Mouse (Mus musculus): Measurements from ENCODE around the gene Srm. TPM values are rescaled to one million over a fixed set of nuclear protein-coding genes. Genes with fewer than 3 reads are reported as not detected.

Srm gene
- polyA plus RNA-seq, 1 experiment from 2014 or later = 165 TPM

DNA sequence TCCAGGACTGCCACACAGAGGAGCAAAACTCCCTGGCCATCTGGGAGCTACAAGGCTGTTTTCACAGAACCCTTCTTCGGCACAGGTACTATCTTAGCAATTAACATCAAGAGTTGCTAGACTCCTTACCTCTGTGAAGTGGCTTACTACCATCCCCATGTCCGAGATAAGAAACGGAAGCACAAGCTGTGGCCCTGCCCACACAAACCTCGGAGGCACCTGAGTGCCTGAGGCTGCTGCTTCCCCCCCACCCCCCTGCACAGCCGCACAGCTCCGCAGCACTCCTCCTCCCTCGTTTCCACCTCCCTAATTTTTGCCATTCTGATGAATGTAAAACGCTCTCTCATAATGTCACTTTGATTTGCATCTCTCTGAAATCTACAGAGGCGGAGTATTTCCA is 47.0 kb downstream of the Srm start:
- H3K36me3 ChIP-seq (ENCODE audit: control insufficient read depth, insufficient read depth, low read length) = no peaks in the 10 kb centered on the region
- no peak for ATAC-seq (ENCODE audit: insufficient read depth, low FRiP score)
- no peak overlapping the region for H3K9ac ChIP-seq (ENCODE audit: low read length)
- no peaks in the 10 kb centered on the region for H3K27me3 ChIP-seq (ENCODE audit: control insufficient read depth, insufficient read depth, low read length)
- no peak overlapping the region for H3K4me3 ChIP-seq (replicated peaks; ENCODE audit: low read length)
- no peak overlapping the region for H3K4me2 ChIP-seq (ENCODE audit: low read depth, low read length)
- WGBS = 42% methylated on average over 9 of the region's 9 CpGs
- no peaks in the 10 kb centered on the region for H3K9me3 ChIP-seq (replicated peaks; ENCODE audit: control insufficient read depth, low read length)
- no peak overlapping the region for H3K27ac ChIP-seq (ENCODE audit: low read length)
- no peaks in the 10 kb centered on the region for H3K4me1 ChIP-seq (ENCODE audit: control insufficient read depth, insufficient read depth, low read length)

DNA sequence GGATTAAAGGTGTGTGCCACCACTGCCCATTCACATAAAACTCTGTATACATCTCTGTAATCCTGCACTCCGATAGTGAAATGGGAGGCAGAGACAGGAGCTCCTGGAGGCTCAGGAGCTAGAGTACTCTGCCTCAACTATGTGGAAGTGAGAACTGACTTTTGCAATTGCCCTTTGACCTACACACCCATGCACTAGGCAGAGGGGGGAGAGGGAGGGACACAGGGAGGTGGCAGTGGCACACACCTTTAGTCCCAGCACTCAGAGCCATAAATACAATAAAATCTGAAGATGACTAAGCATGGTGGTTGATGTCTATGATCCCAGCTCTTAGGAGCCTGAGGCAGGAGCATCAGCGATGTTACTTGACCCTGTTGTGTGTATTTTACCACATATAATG is 48.2 kb downstream of the Srm start:
- Histone ChIP-seq H3K27ac (ENCODE audit: low read length) (no peak overlapping the region), H3K27me3 (ENCODE audit: control insufficient read depth, insufficient read depth, low read length) (no peaks in the 10 kb centered on the region), H3K4me2 (ENCODE audit: low read depth, low read length) (no peak overlapping the region), H3K4me3 (replicated peaks; ENCODE audit: low read length) (no peak overlapping the region), H3K36me3 (ENCODE audit: control insufficient read depth, insufficient read depth, low read length) (no peaks in the 10 kb centered on the region), H3K9ac (ENCODE audit: low read length) (no peak overlapping the region), H3K4me1 (ENCODE audit: control insufficient read depth, insufficient read depth, low read length) (no peaks in the 10 kb centered on the region), H3K9me3 (replicated peaks; ENCODE audit: control insufficient read depth, low read length) (no peaks in the 10 kb centered on the region)
- WGBS = 77% methylated on average over 2 of the region's 2 CpGs
- peak; percentile 55; the same call in 1 of the 2 replicates for ATAC-seq (ENCODE audit: insufficient read depth, low FRiP score)

DNA sequence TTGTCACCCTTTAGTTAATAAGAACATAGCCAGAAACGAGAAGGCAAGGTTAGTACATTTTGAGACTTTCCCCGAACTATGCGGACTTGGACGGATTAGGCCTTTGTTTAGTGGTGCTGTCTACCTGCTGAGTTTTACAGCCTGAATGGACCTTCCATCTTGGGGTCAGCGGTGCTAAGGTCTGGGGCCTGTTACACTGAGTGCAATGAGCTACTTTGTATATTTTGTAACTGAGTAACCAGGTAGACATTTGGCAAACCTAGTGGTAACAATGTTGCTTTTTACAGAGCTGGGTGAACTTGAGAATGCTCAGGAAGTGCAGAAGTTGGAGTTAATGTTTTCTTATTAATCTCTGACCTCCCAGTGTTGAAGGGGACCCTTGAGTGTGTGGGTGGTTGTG is 49.8 kb downstream of the Srm start:
- no peaks in the 10 kb centered on the region for H3K4me1 ChIP-seq (ENCODE audit: control insufficient read depth, insufficient read depth, low read length)
- H3K4me3 ChIP-seq (replicated peaks; ENCODE audit: low read length) = no peak overlapping the region
- 73% methylated on average over 5 of the region's 5 CpGs for WGBS
- ATAC-seq (ENCODE audit: insufficient read depth, low FRiP score) = no peak
- no peaks in the 10 kb centered on the region for H3K9me3 ChIP-seq (replicated peaks; ENCODE audit: control insufficient read depth, low read length)
- no peaks in the 10 kb centered on the region for H3K27me3 ChIP-seq (ENCODE audit: control insufficient read depth, insufficient read depth, low read length)
- H3K4me2 ChIP-seq (ENCODE audit: low read depth, low read length) = no peak overlapping the region
- H3K9ac ChIP-seq (ENCODE audit: low read length) = no peak overlapping the region
- no peak overlapping the region for H3K27ac ChIP-seq (ENCODE audit: low read length)
- H3K36me3 ChIP-seq (ENCODE audit: control insufficient read depth, insufficient read depth, low read length) = no peaks in the 10 kb centered on the region

DNA sequence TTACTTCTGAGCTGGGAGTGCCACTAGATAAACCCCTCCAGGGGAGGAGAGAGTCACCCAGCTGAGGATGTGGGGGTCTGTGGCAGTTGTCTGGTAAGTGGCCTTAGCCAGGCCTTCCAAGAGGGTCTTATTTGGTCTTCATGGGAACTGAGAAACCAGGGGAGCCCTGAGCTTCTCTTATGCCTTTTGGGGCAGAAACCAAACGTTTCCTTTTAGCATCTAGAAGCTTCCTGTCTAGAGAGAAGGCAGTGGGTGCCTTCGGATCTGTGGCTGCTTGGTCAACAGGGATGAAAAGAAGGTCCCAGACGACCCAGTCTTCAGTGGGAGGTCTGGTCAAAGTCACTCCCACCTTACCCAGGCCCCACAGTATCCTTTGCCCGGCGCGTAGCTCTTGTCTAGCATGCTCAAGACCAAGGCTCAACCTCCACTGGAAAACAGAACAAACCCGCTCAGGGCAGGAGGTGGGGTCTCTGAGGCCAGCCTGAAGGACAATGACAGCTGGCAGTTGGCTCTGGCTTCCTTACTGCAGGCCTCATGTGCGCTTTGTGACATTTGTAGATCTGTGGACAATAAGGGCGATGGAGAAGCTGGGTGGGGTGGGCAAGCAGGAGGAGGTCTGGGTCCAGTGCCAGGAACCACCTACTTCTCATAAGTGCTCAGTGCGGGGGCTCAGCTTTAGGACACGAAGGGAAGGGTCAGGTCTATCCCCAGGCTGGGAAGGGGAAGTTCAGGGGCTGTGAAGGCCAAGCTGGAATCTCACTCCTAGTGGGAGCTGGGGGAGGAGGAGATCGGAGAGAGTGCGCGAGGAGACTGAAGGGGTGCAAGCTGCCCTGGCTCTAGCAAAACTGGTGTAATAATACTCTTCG is 52.2 kb downstream of the Srm start, which contains the start of gene Gm572:
Gene Gm572, plus strand, starts transcription at position 27 of the 866 bp plus-strand sequence.
- no peak within 1 kb of the TSS for H3K27ac ChIP-seq (ENCODE audit: low read length)
- no peaks in the 10 kb centered on the region for H3K36me3 ChIP-seq (ENCODE audit: control insufficient read depth, insufficient read depth, low read length)
- H3K27me3 ChIP-seq (ENCODE audit: control insufficient read depth, insufficient read depth, low read length) = no peaks in the 10 kb centered on the region
- peak within 1 kb of the TSS; percentile 49 for H3K4me2 ChIP-seq (ENCODE audit: low read depth, low read length)
- no peaks in the 10 kb centered on the region for H3K9me3 ChIP-seq (replicated peaks; ENCODE audit: control insufficient read depth, low read length)
- 0 out of 2 replicates have a peak, but pooled peaks have one; percentile 16 for ATAC-seq (ENCODE audit: insufficient read depth, low FRiP score)
- peaks cover 3% of the 10 kb centered on the region; the same call in 1 of the 2 replicates for H3K4me1 ChIP-seq (ENCODE audit: control insufficient read depth, insufficient read depth, low read length)
- 52% methylated on average over 15 of the region's 15 CpGs for WGBS
- peak within 1 kb of the TSS; percentile 25 for H3K4me3 ChIP-seq (replicated peaks; ENCODE audit: low read length)
- H3K9ac ChIP-seq (ENCODE audit: low read length) = peak within 1 kb of the TSS; percentile 60

DNA sequence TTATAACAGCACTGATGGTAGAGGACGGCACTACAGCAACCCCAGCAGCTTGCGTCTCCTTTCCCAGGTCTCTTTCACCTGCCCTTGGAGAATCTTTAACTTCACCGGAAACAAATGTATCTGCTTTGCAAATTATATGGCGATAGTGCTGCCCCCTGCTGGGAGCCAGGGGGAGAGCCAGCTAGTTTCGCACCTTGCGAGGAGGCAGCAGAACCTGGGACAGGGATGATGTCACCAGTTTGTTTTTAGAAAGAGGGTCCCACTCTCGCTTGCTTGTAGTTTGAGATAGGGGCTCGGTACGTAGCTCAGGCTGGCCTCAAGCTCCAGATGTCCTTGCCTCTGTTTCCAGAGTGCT is 52.8 kb downstream of the Srm start:
- Histone ChIP-seq H3K4me2 (ENCODE audit: low read depth, low read length) (peak overlapping the region; percentile 49), H3K4me1 (ENCODE audit: control insufficient read depth, insufficient read depth, low read length) (peaks cover 3% of the 10 kb centered on the region; the same call in 1 of the 2 replicates), H3K27ac (ENCODE audit: low read length) (no peak overlapping the region), H3K9ac (ENCODE audit: low read length) (peak overlapping the region; percentile 60), H3K27me3 (ENCODE audit: control insufficient read depth, insufficient read depth, low read length) (no peaks in the 10 kb centered on the region), H3K36me3 (ENCODE audit: control insufficient read depth, insufficient read depth, low read length) (no peaks in the 10 kb centered on the region), H3K9me3 (replicated peaks; ENCODE audit: control insufficient read depth, low read length) (no peaks in the 10 kb centered on the region), H3K4me3 (replicated peaks; ENCODE audit: low read length) (peak overlapping the region; percentile 25)
- ATAC-seq (ENCODE audit: insufficient read depth, low FRiP score) = no peak
- WGBS = 2% methylated on average over 9 of the region's 9 CpGs

Other genes starting within 250 kb of the Srm start
- gene Ubiad1, start 146.7 kb upstream of the Srm start, polyA plus RNA-seq (2015; fragmentation: Nextera tagmentation; extraction: Ambion mirVana) = 20.0 and 23.7 TPM in 2 replicates
- gene Mtor, start 142.9 kb upstream of the Srm start, polyA plus RNA-seq (2015; fragmentation: Nextera tagmentation; extraction: Ambion mirVana) = 10.9 and 15.2 TPM in 2 replicates
- 6.5 and 7.4 TPM in 2 replicates for gene Angptl7, start 91.0 kb upstream of the Srm start, polyA plus RNA-seq (2015; fragmentation: Nextera tagmentation; extraction: Ambion mirVana)
- gene Exosc10, start 33.1 kb upstream of the Srm start, polyA plus RNA-seq (2015; fragmentation: Nextera tagmentation; extraction: Ambion mirVana) = 76.3 and 77.1 TPM in 2 replicates
- gene Masp2, start 11.1 kb downstream of the Srm start, polyA plus RNA-seq (2015; fragmentation: Nextera tagmentation; extraction: Ambion mirVana) = 1.4 and 1.8 TPM in 2 replicates
- 284 and 286 TPM in 2 replicates for gene Tardbp, start 35.5 kb downstream of the Srm start, polyA plus RNA-seq (2015; fragmentation: Nextera tagmentation; extraction: Ambion mirVana)
- gene Gm572, start 51.8 kb downstream of the Srm start, polyA plus RNA-seq (2015; fragmentation: Nextera tagmentation; extraction: Ambion mirVana) = 0.09 TPM in 1 of 2 replicates, not detected in the other
- 9.9 and 10.5 TPM in 2 replicates for gene Casz1, start 212.9 kb downstream of the Srm start, polyA plus RNA-seq (2015; fragmentation: Nextera tagmentation; extraction: Ambion mirVana)